Mouse (Mus musculus): ENCODE measurements around the gene Nol4l.

The Nol4l gene

GRCm38 (mm10) chr2:153543911-153544730, 14.3 kb upstream of the Nol4l start:
- in situ Hi-C loops (cut with MboI, MseI): no loop called here

- in situ Hi-C loops (cut with MboI, MseI): no loop called here
Observed at GRCm38 (mm10) chr2:153542936-153543668, 13.3 kb upstream of the Nol4l start.

GRCm38 (mm10) chr2:153538898-153539297, 9.1 kb upstream of the Nol4l start:
- in situ Hi-C loops (cut with MboI, MseI): no loop called here

- in situ Hi-C loops (cut with MboI, MseI): no loop called here
Observed at GRCm38 (mm10) chr2:153533981-153534380, 4.2 kb upstream of the Nol4l start.

- in situ Hi-C loops (cut with MboI, MseI): no loop called here
Observed at GRCm38 (mm10) chr2:153530948-153531347, 1.2 kb upstream of the Nol4l start.

- in situ Hi-C loops (cut with MboI, MseI): no loop called here
Observed at GRCm38 (mm10) chr2:153529365-153529781, 398 bp downstream of the Nol4l start.

- in situ Hi-C loops (cut with MboI, MseI): no loop called here
Observed at GRCm38 (mm10) chr2:153528571-153529364, 1.0 kb downstream of the Nol4l start.

- in situ Hi-C loops (cut with MboI, MseI): no loop called here
Observed at GRCm38 (mm10) chr2:153527580-153528531, 1.9 kb downstream of the Nol4l start.

GRCm38 (mm10) chr2:153526850-153527530, 2.8 kb downstream of the Nol4l start:
- in situ Hi-C loops (cut with MboI, MseI): no loop called here

- in situ Hi-C loops (cut with MboI, MseI): no loop called here
Observed at GRCm38 (mm10) chr2:153525906-153526311, 3.9 kb downstream of the Nol4l start.

- in situ Hi-C loops (cut with MboI, MseI): no loop called here
Observed at GRCm38 (mm10) chr2:153524727-153525126, 5.0 kb downstream of the Nol4l start.

GRCm38 (mm10) chr2:153523656-153524055, 6.1 kb downstream of the Nol4l start:
- in situ Hi-C loops (cut with MboI, MseI): no loop called here

GRCm38 (mm10) chr2:153523143-153523542, 6.6 kb downstream of the Nol4l start:
- in situ Hi-C loops (cut with MboI, MseI): no loop called here

GRCm38 (mm10) chr2:153522270-153522669, 7.5 kb downstream of the Nol4l start:
- in situ Hi-C loops (cut with MboI, MseI): no loop called here

- in situ Hi-C loops (cut with MboI, MseI): no loop called here
Observed at GRCm38 (mm10) chr2:153520057-153520456, 9.7 kb downstream of the Nol4l start.

GRCm38 (mm10) chr2:153516961-153517360, 12.8 kb downstream of the Nol4l start:
- in situ Hi-C loops (cut with MboI, MseI): no loop called here

GRCm38 (mm10) chr2:153515582-153515981, 14.2 kb downstream of the Nol4l start:
- in situ Hi-C loops (cut with MboI, MseI): no loop called here

- in situ Hi-C loops (cut with MboI, MseI): no loop called here
Observed at GRCm38 (mm10) chr2:153514497-153515380, 15.0 kb downstream of the Nol4l start.

GRCm38 (mm10) chr2:153513983-153514382, 15.8 kb downstream of the Nol4l start:
- in situ Hi-C loops (cut with MboI, MseI): no loop called here
